Mouse (Mus musculus): ENCODE data around the gene Slc52a3. TPM values are rescaled to one million over a fixed set of nuclear protein-coding genes. Genes with fewer than 3 reads are reported as not detected.

Slc52a3 gene
- polyA plus RNA-seq, 1 experiment, result 274 TPM

DNA sequence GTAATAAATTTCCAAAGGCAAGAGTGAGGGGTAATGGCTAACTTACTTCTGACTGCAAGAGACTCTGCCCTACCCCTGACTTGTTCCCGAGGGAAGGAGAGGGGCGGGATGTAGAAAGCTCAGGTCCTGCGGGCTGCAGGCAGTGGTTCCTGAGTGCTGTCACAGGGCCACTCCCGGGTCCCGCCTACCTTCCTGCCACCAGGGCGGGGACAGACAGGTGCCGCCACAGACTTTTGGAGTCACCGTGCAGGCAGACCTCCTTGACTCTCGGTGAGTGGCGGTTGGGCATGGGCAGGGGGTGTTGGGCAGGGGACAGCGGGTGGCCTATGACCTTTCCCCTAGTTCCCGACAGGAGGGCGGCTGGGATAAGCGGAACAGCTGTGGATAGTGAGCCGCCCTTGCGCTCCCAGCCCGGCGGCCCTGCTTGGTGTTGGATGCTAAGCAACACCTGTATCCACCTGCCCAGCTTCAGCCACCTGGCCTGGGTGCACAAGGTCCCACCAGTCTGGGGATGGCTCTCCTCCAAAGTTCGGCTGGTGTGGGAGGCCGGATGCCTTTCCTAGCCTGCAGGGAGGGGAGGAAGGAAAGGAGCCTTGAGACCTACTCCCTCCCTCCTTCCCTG lies 3.5 kb downstream of the Slc52a3 start:
- peaks cover 8% of the 10 kb centered on the region; the same call in 1 of the 2 replicates for H3K36me3 ChIP-seq (ENCODE audit: control insufficient read depth, insufficient read depth, low read length)
- TF ChIP-seq POLR2A (IDR thresholded peaks at IDR 0.05; ENCODE audit: low read depth, low read length), result peak; percentile 54; the same call in 1 of the 2 replicates
- no peak for TF ChIP-seq CTCF (IDR thresholded peaks at IDR 0.05; ENCODE audit: extremely low read depth, insufficient read length, insufficient replicate concordance, low read depth, low read length)
- peak overlapping the region; percentile 68 for H3K4me3 ChIP-seq (ENCODE audit: low read depth, low read length)
- 11% methylated on average over 20 of the region's 20 CpGs for WGBS
- H3K4me1 ChIP-seq (ENCODE audit: control insufficient read depth, insufficient read depth, insufficient read length, low read length), result peaks cover 40% of the 10 kb centered on the region
- H3K27ac ChIP-seq (ENCODE audit: insufficient read depth, low read depth, low read length), result no peak overlapping the region
- H3K27me3 ChIP-seq (ENCODE audit: control insufficient read depth, insufficient read depth, low read length), result no peaks in the 10 kb centered on the region

GRCm38 (mm10) chr2:152000291-152000679 lies 4.0 kb downstream of the Slc52a3 start:
- TF ChIP-seq CTCF (IDR thresholded peaks at IDR 0.05; ENCODE audit: extremely low read depth, insufficient read length, insufficient replicate concordance, low read depth, low read length) (no peak), POLR2A (IDR thresholded peaks at IDR 0.05; ENCODE audit: low read depth, low read length) (no peak)
- H3K36me3 ChIP-seq (ENCODE audit: control insufficient read depth, insufficient read depth, low read length), result peaks cover 12% of the 10 kb centered on the region
- no peaks in the 10 kb centered on the region for H3K27me3 ChIP-seq (ENCODE audit: control insufficient read depth, insufficient read depth, low read length)
- H3K27ac ChIP-seq (ENCODE audit: insufficient read depth, low read depth, low read length), result no peak overlapping the region
- peaks cover 38% of the 10 kb centered on the region for H3K4me1 ChIP-seq (ENCODE audit: control insufficient read depth, insufficient read depth, insufficient read length, low read length)
- WGBS, result 48% methylated on average over 3 of the region's 3 CpGs
- peak overlapping the region; percentile 68 for H3K4me3 ChIP-seq (ENCODE audit: low read depth, low read length)

DNA sequence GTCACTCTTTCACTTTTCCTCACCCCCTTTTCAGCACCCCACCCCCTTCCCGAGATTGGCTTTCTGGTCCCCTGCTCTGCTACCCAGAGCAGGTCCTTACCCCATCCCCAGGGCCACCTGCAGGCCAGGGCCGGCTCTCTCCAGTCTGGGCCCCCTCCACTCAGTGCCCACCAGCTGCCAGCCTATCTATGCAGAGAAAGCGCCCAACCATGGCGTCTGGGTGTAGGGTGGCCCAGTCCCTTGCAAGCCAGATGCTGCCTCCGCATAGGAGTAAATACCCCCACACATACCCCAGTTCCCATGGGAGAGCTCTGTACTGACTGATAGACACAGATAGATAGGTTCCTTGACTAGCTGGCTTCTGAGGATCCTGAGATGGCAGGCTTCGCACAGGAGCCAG lies 4.4 kb downstream of the Slc52a3 start:
- peak overlapping the region; percentile 68 for H3K4me3 ChIP-seq (ENCODE audit: low read depth, low read length)
- H3K4me1 ChIP-seq (ENCODE audit: control insufficient read depth, insufficient read depth, insufficient read length, low read length), result peaks cover 38% of the 10 kb centered on the region
- WGBS, result 81% methylated on average over 6 of the region's 6 CpGs
- TF ChIP-seq CTCF (IDR thresholded peaks at IDR 0.05; ENCODE audit: extremely low read depth, insufficient read length, insufficient replicate concordance, low read depth, low read length), result no peak
- TF ChIP-seq POLR2A (IDR thresholded peaks at IDR 0.05; ENCODE audit: low read depth, low read length), result no peak
- H3K36me3 ChIP-seq (ENCODE audit: control insufficient read depth, insufficient read depth, low read length), result peaks cover 16% of the 10 kb centered on the region
- H3K27me3 ChIP-seq (ENCODE audit: control insufficient read depth, insufficient read depth, low read length), result no peaks in the 10 kb centered on the region
- H3K27ac ChIP-seq (ENCODE audit: insufficient read depth, low read depth, low read length), result no peak overlapping the region

DNA sequence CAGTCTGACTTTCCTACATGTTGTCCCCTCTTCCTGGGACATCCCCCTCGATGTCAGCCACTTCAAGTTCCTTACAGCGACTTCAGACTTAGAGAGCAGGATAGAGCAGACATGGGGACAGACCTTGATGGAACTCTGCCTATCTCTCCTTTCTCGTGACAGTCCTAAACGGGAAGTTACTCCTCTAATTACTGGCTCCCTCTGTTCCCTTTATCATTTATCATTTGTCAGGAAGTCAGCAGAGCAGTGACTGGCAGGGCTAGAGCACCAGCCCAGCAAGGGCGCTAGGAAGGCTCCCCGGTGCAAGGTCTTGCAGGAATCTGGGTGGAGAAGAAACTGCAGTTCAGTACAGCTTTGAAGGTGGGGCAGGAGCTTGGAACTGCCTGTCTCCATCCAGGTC lies 6.2 kb downstream of the Slc52a3 start:
- 24% methylated on average over 6 of the region's 6 CpGs for WGBS
- peaks cover 34% of the 10 kb centered on the region for H3K4me1 ChIP-seq (ENCODE audit: control insufficient read depth, insufficient read depth, insufficient read length, low read length)
- TF ChIP-seq POLR2A (IDR thresholded peaks at IDR 0.05; ENCODE audit: low read depth, low read length) (no peak), CTCF (IDR thresholded peaks at IDR 0.05; ENCODE audit: extremely low read depth, insufficient read length, insufficient replicate concordance, low read depth, low read length) (no peak)
- peak overlapping the region; percentile 59 for H3K27ac ChIP-seq (ENCODE audit: insufficient read depth, low read depth, low read length)
- H3K36me3 ChIP-seq (ENCODE audit: control insufficient read depth, insufficient read depth, low read length), result peaks cover 22% of the 10 kb centered on the region
- no peaks in the 10 kb centered on the region for H3K27me3 ChIP-seq (ENCODE audit: control insufficient read depth, insufficient read depth, low read length)
- H3K4me3 ChIP-seq (ENCODE audit: low read depth, low read length), result no peak overlapping the region

GRCm38 (mm10) chr2:152007783-152008182 lies 11.5 kb downstream of the Slc52a3 start:
- Histone ChIP-seq H3K27ac (ENCODE audit: insufficient read depth, low read depth, low read length) (no peak overlapping the region), H3K27me3 (ENCODE audit: control insufficient read depth, insufficient read depth, low read length) (no peaks in the 10 kb centered on the region), H3K4me3 (ENCODE audit: low read depth, low read length) (no peak overlapping the region), H3K36me3 (ENCODE audit: control insufficient read depth, insufficient read depth, low read length) (peaks cover 31% of the 10 kb centered on the region), H3K4me1 (ENCODE audit: control insufficient read depth, insufficient read depth, insufficient read length, low read length) (peaks cover 34% of the 10 kb centered on the region)
- WGBS, result 67% methylated on average over 10 of the region's 10 CpGs
- TF ChIP-seq CTCF (IDR thresholded peaks at IDR 0.05; ENCODE audit: extremely low read depth, insufficient read length, insufficient replicate concordance, low read depth, low read length) (peak; percentile 67), POLR2A (IDR thresholded peaks at IDR 0.05; ENCODE audit: low read depth, low read length) (no peak)

DNA sequence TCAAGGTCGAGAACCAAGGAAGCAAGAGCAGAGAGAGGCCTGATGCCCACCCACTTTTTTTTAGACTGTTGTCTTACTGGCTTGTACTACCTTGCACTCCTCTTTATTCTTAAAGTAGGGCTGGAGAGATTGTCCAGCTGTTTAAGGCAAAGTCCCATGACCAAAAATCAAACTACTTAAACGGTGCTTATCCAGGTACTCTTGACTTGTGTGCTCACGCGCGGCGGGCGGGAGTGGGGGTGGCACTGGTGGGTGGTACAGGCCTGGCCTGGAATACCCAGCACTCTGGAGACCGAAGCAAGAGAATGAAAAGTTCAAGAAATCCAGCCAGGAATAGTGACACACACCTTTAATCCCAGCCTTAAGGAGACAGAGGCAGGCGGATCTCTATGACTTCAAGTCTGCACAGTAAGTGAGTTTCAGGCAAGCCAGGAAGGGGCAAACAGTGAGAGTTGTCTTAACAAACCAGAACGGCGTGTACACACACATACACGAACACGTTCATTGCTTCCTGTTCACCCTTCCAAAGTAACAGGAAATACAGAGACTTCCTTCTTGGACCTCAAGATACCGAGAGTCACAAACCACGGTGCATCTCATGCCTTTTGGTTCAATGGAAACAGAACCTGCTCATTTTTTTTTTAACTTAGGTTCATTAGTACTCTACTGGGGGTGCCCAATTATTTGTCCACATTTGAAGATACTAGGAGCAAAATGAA lies 12.9 kb downstream of the Slc52a3 start:
- Histone ChIP-seq H3K27me3 (ENCODE audit: control insufficient read depth, insufficient read depth, low read length) (no peaks in the 10 kb centered on the region), H3K27ac (ENCODE audit: insufficient read depth, low read depth, low read length) (peak overlapping the region; percentile 99), H3K4me1 (ENCODE audit: control insufficient read depth, insufficient read depth, insufficient read length, low read length) (peaks cover 35% of the 10 kb centered on the region), H3K36me3 (ENCODE audit: control insufficient read depth, insufficient read depth, low read length) (peaks cover 28% of the 10 kb centered on the region), H3K4me3 (ENCODE audit: low read depth, low read length) (no peak overlapping the region)
- TF ChIP-seq CTCF (IDR thresholded peaks at IDR 0.05; ENCODE audit: extremely low read depth, insufficient read length, insufficient replicate concordance, low read depth, low read length), result no peak
- TF ChIP-seq POLR2A (IDR thresholded peaks at IDR 0.05; ENCODE audit: low read depth, low read length), result no peak
- WGBS, result 56% methylated on average over 15 of the region's 15 CpGs

GRCm38 (mm10) chr2:152010251-152010650 lies 13.9 kb downstream of the Slc52a3 start:
- no peak for TF ChIP-seq CTCF (IDR thresholded peaks at IDR 0.05; ENCODE audit: extremely low read depth, insufficient read length, insufficient replicate concordance, low read depth, low read length)
- TF ChIP-seq POLR2A (IDR thresholded peaks at IDR 0.05; ENCODE audit: low read depth, low read length), result no peak
- Histone ChIP-seq H3K4me1 (ENCODE audit: control insufficient read depth, insufficient read depth, insufficient read length, low read length) (peaks cover 35% of the 10 kb centered on the region), H3K4me3 (ENCODE audit: low read depth, low read length) (no peak overlapping the region), H3K27ac (ENCODE audit: insufficient read depth, low read depth, low read length) (peak overlapping the region; percentile 99), H3K27me3 (ENCODE audit: control insufficient read depth, insufficient read depth, low read length) (no peaks in the 10 kb centered on the region), H3K36me3 (ENCODE audit: control insufficient read depth, insufficient read depth, low read length) (peaks cover 19% of the 10 kb centered on the region)
- 18% methylated on average over 9 of the region's 9 CpGs for WGBS
